Mouse (Mus musculus): ENCODE measurements around the gene Snrnp25.

- TF ChIP-seq POLR2A (IDR thresholded peaks at IDR 0.05; ENCODE audit: insufficient read depth, low read depth, low read length) (no peak), CTCF (IDR thresholded peaks at IDR 0.05; ENCODE audit: insufficient read depth, low read depth, low read length) (no peak)
Measured at GRCm38 (mm10) chr11:32215372-32216162, 10.4 kb downstream of the Snrnp25 start.
